Mouse (Mus musculus): Measurements from ENCODE around the gene Alg3.

Gene Alg3

GRCm38 (mm10) chr16:20604705-20605104 lies 6.8 kb downstream of the Alg3 start:
- DNase-seq (ENCODE audit: low spot score) = no peak

- DNase-seq (ENCODE audit: low spot score) = no peak
These were observed 11.0 kb downstream of the Alg3 start for GRCm38 (mm10) chr16:20600511-20600910.

- DNase-seq (ENCODE audit: low spot score) = no peak
These were observed 14.7 kb downstream of the Alg3 start for GRCm38 (mm10) chr16:20596687-20597441.

DNA sequence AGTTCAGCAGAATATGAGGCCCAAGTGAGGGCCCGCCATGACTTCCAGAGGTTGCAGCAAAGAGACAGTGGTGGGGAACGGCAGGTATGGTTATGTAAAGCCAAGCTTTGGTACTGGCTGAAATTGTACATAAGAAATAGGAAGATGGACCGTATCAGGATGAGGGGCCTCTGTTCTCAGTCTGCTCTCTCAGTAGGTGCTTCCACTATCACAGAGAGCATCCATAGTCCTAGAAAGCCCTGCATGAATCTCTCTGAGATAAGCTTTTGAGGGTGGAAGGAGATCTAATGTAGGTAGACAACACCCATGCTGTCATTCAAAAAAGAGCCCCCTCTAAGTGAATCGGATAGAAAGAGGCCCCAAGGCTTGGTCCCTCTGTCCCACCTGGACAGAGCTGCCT lies 15.8 kb downstream of the Alg3 start:
- DNase-seq (ENCODE audit: low spot score) = no peak

GRCm38 (mm10) chr16:20595060-20595673 lies 16.4 kb downstream of the Alg3 start:
- no peak for DNase-seq (ENCODE audit: low spot score)

- DNase-seq (ENCODE audit: low spot score) = no peak
These were observed 20.3 kb downstream of the Alg3 start for GRCm38 (mm10) chr16:20591076-20591705.

DNA sequence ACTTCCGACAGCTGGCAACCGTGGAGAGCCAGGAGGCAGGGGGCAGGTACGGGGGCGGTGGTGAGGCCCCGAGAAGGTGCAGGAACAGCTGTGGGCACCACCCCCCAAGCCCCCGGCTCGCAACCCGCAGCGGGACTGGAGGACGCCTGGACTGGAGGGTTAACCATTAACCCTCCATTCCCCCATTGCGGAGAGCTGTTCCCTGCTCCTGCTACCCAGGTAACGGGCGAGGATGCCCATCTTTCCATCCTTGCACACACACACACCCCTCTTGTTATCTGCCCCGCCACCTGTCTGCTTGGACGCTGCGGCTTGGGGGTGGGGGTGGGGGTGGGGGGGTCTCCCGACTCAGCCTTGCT lies 20.9 kb downstream of the Alg3 start:
- no peak for DNase-seq (ENCODE audit: low spot score)

GRCm38 (mm10) chr16:20589939-20590679 lies 21.4 kb downstream of the Alg3 start:
- peak; percentile 19 for DNase-seq (ENCODE audit: low spot score)

DNA sequence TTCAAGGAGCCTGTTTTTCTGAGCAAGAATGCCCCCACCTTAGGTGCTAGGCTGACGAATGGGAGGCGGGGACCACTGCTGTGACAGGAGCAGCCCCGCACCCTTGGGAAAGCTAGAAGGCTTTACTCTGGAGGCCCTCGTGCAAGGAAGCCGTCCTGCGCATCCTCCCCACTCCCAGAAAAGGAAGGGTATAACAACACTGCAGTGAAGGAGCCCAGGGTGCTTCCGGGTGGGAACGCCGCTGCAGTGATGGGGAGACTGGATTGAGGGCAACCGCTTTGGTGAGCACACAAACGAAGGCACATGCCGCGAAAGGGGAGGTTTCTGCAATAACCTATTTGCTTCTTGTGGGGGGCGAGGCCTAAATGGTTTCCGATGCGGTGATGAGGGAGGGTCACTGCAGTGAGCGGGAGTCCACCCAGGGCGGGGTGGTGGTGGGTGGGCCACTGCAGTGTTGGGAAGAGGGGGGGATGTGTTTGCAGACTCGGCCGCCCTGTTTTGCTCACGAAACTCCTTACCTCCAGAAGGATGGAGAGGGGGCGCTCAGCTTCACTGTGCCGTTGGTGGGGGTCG lies 22.1 kb downstream of the Alg3 start, which contains the start of gene Vwa5b2:
Gene Vwa5b2, plus strand, starts transcription at position 106 of the 573 bp plus-strand sequence.
- DNase-seq (ENCODE audit: low spot score) = no peak

- DNase-seq (ENCODE audit: low spot score) = no peak
These were observed 46.5 kb downstream of the Alg3 start for GRCm38 (mm10) chr16:20565075-20565474.

GRCm38 (mm10) chr16:20557381-20557780 lies 54.2 kb downstream of the Alg3 start:
- no peak for DNase-seq (ENCODE audit: low spot score)
